Mouse (Mus musculus) bone marrow macrophage, adult 2 months (primary cell): ENCODE data around the gene Bptf.

Experiments
- CTCF ChIP-seq: IDR thresholded peaks from 2 replicates; pipeline ENCODE4 v1.5.1; 2012; ENCODE audit warnings: low read depth, mild to moderate bottlenecking, low read length, moderate library complexity
- POLR2A ChIP-seq: IDR thresholded peaks from 2 replicates; pipeline ENCODE4 v1.6.1; 2012; ENCODE audit warnings: mild to moderate bottlenecking, low read depth, low read length, borderline replicate concordance

DNA sequence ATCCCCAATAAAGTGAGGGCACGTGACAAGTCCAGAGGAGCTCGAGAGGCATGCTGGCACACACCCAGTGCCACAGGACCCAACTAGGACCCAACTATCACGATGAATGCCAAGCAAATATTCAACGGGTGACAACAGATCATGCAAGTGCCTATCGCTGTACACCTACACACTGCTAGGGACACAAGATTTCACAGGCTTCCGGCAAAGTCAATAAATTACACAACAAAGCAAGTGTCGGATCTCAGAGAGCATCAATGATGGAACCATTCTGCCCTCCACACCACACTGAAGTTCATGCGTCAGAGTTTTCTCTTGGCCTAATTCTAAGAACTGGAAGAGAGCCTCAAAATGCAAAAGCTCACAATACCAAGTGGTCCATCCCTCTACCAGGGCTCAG lies 22.3 kb downstream of the Bptf start:
- TF ChIP-seq CTCF (no peak), POLR2A (no peak)
